Mouse (Mus musculus) ES-Bruce4 (cell line): ENCODE results near the gene Hmox1.

Experiments used
- CTCF ChIP-seq: IDR thresholded peaks from one replicate; pipeline ENCODE4 v1.8.1; 2011; ENCODE audit warnings: low read depth, low read length
- POLR2A ChIP-seq: IDR thresholded peaks from one replicate; pipeline ENCODE4 v1.8.1; 2011; ENCODE audit warnings: low read length; ENCODE audit not compliant: insufficient read depth

- TF ChIP-seq CTCF (no peak), POLR2A (no peak)
Measured at GRCm38 (mm10) chr8:75078215-75078614, 15.2 kb upstream of the Hmox1 start.
